Mouse (Mus musculus): ENCODE results near the gene Echs1. TPM values are rescaled to one million over a fixed set of nuclear protein-coding genes. Genes with fewer than 3 reads are reported as not detected.

The Echs1 gene
- polyA plus RNA-seq, 1 experiment from 2014 or later = 123 TPM

DNA sequence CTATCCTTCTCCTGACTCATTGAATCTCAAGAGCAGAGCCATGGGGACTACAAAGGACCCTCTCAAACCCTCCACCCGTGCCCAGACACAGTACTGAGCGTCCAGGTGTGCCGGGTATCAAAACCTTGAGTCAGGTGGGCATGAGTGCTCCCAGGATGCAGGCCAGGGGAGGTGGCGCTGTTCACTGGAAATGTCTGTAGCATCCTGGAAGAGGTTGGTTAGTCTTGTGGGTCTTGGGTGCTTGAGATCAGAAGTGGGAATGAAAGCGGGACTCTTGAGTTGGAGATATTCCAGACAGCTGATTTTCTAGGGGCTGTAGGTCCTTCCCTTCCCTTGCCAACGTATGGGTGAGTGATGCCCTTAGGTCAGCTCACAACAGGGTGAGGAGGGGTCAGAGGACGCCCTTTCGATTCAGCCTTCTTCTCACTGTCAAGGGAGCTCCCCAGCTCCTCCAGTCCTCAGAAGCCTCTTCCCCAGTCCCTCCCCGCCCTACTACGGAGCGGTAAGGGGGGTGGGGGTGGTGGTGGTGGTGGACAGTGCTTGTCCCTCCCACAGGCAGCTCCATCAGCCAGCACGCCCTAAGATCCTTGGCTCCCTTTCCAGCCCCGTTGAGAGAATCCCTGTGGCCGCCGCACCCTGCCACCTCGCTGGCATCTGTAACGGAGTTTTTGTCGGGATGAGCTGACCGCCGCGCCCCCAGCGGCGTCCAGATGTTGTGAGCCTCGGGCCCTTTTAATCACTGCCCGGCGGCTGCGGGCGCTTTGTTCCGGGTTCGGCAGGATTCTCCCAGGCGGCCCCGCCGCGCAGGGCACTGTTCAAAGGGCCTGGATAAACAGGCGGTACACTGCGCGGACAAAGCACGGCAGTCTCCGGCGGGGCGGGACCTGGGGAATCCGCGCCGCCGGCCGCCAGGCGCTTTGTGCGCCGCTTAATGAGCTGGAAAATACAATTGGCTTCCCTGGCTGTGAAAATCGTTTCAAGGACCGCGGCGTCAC, 58.6 kb downstream of the Echs1 start:
- peaks cover 39% of the 10 kb centered on the region for H3K4me1 ChIP-seq (replicated peaks; ENCODE audit: control insufficient read depth, insufficient read depth, low read length)
- H3K36me3 ChIP-seq (replicated peaks; ENCODE audit: control insufficient read depth, insufficient read depth) = no peaks in the 10 kb centered on the region
- H3K9me3 ChIP-seq (ENCODE audit: control insufficient read depth, low read length) = no peaks in the 10 kb centered on the region
- H3K9ac ChIP-seq = peak overlapping the region; percentile 75
- DNase-seq (ENCODE audit: low spot score) (peak; percentile 80), ATAC-seq (ENCODE audit: low FRiP score) (peak; percentile 75)
- 2% methylated on average over 53 of the region's 53 CpGs for WGBS
- peak overlapping the region; percentile 44 for H3K4me3 ChIP-seq (replicated peaks; ENCODE audit: low read length)
- H3K27me3 ChIP-seq (ENCODE audit: control insufficient read depth, insufficient read depth, low read length) = peaks cover 6% of the 10 kb centered on the region; the same call in 1 of the 2 replicates
- peak overlapping the region; percentile 93 for H3K27ac ChIP-seq
- H3K4me2 ChIP-seq (replicated peaks) = peak overlapping the region; percentile 73

Other genes starting within 250 kb of the Echs1 start
- gene Kndc1, start 221.8 kb downstream of the Echs1 start, polyA plus RNA-seq (2014; fragmentation: Nextera tagmentation; extraction: Ambion mirVana) = 25.6 and 29.1 TPM in 2 replicates
- gene Utf1, start 172.7 kb downstream of the Echs1 start, polyA plus RNA-seq (2014; fragmentation: Nextera tagmentation; extraction: Ambion mirVana) = not detected in 2 replicates
- gene 6430531B16Rik, start 137.7 kb downstream of the Echs1 start, polyA plus RNA-seq (2014; fragmentation: Nextera tagmentation; extraction: Ambion mirVana) = 0.72 and 1.0 TPM in 2 replicates
- gene Adam8, start 123.9 kb downstream of the Echs1 start, polyA plus RNA-seq (2014; fragmentation: Nextera tagmentation; extraction: Ambion mirVana) = 2.7 and 2.9 TPM in 2 replicates
- 52.3 and 53.2 TPM in 2 replicates for gene Zfp511, start 80.1 kb downstream of the Echs1 start, polyA plus RNA-seq (2014; fragmentation: Nextera tagmentation; extraction: Ambion mirVana)
- gene Tubgcp2, start 79.8 kb downstream of the Echs1 start, polyA plus RNA-seq (2014; fragmentation: Nextera tagmentation; extraction: Ambion mirVana) = 57.8 and 58.7 TPM in 2 replicates
- 8.1 and 9.0 TPM in 2 replicates for gene Msx3, start 67.4 kb downstream of the Echs1 start, polyA plus RNA-seq (2014; fragmentation: Nextera tagmentation; extraction: Ambion mirVana)
- gene Caly, start 33.9 kb downstream of the Echs1 start, polyA plus RNA-seq (2014; fragmentation: Nextera tagmentation; extraction: Ambion mirVana) = 257 and 303 TPM in 2 replicates
- not detected in 2 replicates for gene Prap1, start 23.1 kb downstream of the Echs1 start, polyA plus RNA-seq (2014; fragmentation: Nextera tagmentation; extraction: Ambion mirVana)
- 40.0 and 42.0 TPM in 2 replicates for gene Fuom, start 14.0 kb downstream of the Echs1 start, polyA plus RNA-seq (2014; fragmentation: Nextera tagmentation; extraction: Ambion mirVana)
- 9.2 and 10.7 TPM in 2 replicates for gene Paox, start 677 bp downstream of the Echs1 start, polyA plus RNA-seq (2014; fragmentation: Nextera tagmentation; extraction: Ambion mirVana)
- gene Mtg1, start 21.1 kb upstream of the Echs1 start, polyA plus RNA-seq (2014; fragmentation: Nextera tagmentation; extraction: Ambion mirVana) = 26.0 and 30.6 TPM in 2 replicates
- gene Sprn, start 38.4 kb upstream of the Echs1 start, polyA plus RNA-seq (2014; fragmentation: Nextera tagmentation; extraction: Ambion mirVana) = 18.7 and 21.6 TPM in 2 replicates
- gene Olfr522, start 48.3 kb upstream of the Echs1 start, polyA plus RNA-seq (2014; fragmentation: Nextera tagmentation; extraction: Ambion mirVana) = not detected in 2 replicates
- not detected in 2 replicates for gene Olfr523, start 56.7 kb upstream of the Echs1 start, polyA plus RNA-seq (2014; fragmentation: Nextera tagmentation; extraction: Ambion mirVana)
- not detected in 2 replicates for gene Olfr524, start 89.5 kb upstream of the Echs1 start, polyA plus RNA-seq (2014; fragmentation: Nextera tagmentation; extraction: Ambion mirVana)
- not detected in 2 replicates for gene Cd163l1, start 101.8 kb upstream of the Echs1 start, polyA plus RNA-seq (2014; fragmentation: Nextera tagmentation; extraction: Ambion mirVana)
- not detected in 2 replicates for gene 5830411N06Rik, start 130.8 kb upstream of the Echs1 start, polyA plus RNA-seq (2014; fragmentation: Nextera tagmentation; extraction: Ambion mirVana)
- not detected in 2 replicates for gene Olfr525, start 204.4 kb upstream of the Echs1 start, polyA plus RNA-seq (2014; fragmentation: Nextera tagmentation; extraction: Ambion mirVana)
- not detected in 2 replicates for gene Olfr527, start 217.5 kb upstream of the Echs1 start, polyA plus RNA-seq (2014; fragmentation: Nextera tagmentation; extraction: Ambion mirVana)
- gene Olfr60, start 245.2 kb upstream of the Echs1 start, polyA plus RNA-seq (2014; fragmentation: Nextera tagmentation; extraction: Ambion mirVana) = not detected in 2 replicates

Data from hindbrain, embryonic 14.5 days (tissue).